Mouse (Mus musculus): Measurements from ENCODE around the gene Zfp423.
A peak's percentile ranks its signal among the peaks of the same experiment; 100 is the strongest.

Gene Zfp423

GRCm38 (mm10) chr8:87690100-87691095 lies 269.0 kb downstream of the Zfp423 start:
- no peak for DNase-seq

GRCm38 (mm10) chr8:87689192-87689591 lies 270.2 kb downstream of the Zfp423 start:
- no peak for DNase-seq

GRCm38 (mm10) chr8:87688348-87688747 lies 271.0 kb downstream of the Zfp423 start:
- no peak for DNase-seq

- DNase-seq = no peak
Measured at GRCm38 (mm10) chr8:87686986-87687698, 272.3 kb downstream of the Zfp423 start.

GRCm38 (mm10) chr8:87686026-87686425 lies 273.4 kb downstream of the Zfp423 start:
- no peak for DNase-seq

- DNase-seq = no peak
Measured at GRCm38 (mm10) chr8:87685392-87685791, 274.0 kb downstream of the Zfp423 start.

- no peak for DNase-seq
Measured at GRCm38 (mm10) chr8:87682066-87682465, 277.3 kb downstream of the Zfp423 start.

- no peak for DNase-seq
Measured at GRCm38 (mm10) chr8:87680034-87680433, 279.4 kb downstream of the Zfp423 start.

GRCm38 (mm10) chr8:87679431-87680003 lies 279.9 kb downstream of the Zfp423 start:
- no peak for DNase-seq

GRCm38 (mm10) chr8:87675411-87675810 lies 284.0 kb downstream of the Zfp423 start:
- DNase-seq = no peak

- DNase-seq = no peak
Measured at GRCm38 (mm10) chr8:87674157-87674556, 285.2 kb downstream of the Zfp423 start.

GRCm38 (mm10) chr8:87672214-87672613 lies 287.2 kb downstream of the Zfp423 start:
- no peak for DNase-seq

GRCm38 (mm10) chr8:87671209-87671970 lies 288.0 kb downstream of the Zfp423 start:
- no peak for DNase-seq

GRCm38 (mm10) chr8:87670232-87670631 lies 289.2 kb downstream of the Zfp423 start:
- DNase-seq = no peak

- no peak for DNase-seq
Measured at GRCm38 (mm10) chr8:87668736-87669135, 290.7 kb downstream of the Zfp423 start.

- no peak for DNase-seq
Measured at GRCm38 (mm10) chr8:87667914-87668643, 291.3 kb downstream of the Zfp423 start.

GRCm38 (mm10) chr8:87667297-87667696 lies 292.1 kb downstream of the Zfp423 start:
- DNase-seq = no peak

- no peak for DNase-seq
Measured at GRCm38 (mm10) chr8:87665337-87665736, 294.1 kb downstream of the Zfp423 start.

GRCm38 (mm10) chr8:87664217-87664509 lies 295.2 kb downstream of the Zfp423 start:
- DNase-seq = no peak

- DNase-seq = peak; percentile 83
Measured at GRCm38 (mm10) chr8:87663349-87664216, 295.8 kb downstream of the Zfp423 start.

- no peak for DNase-seq
Measured at GRCm38 (mm10) chr8:87662811-87663341, 296.5 kb downstream of the Zfp423 start.

Data from lung, postnatal 36 days (tissue).